Mouse (Mus musculus) stomach, postnatal 0 days (tissue): ENCODE measurements around the gene Phldb1. TPM values are rescaled to one million over a fixed set of nuclear protein-coding genes. Genes with fewer than 3 reads are reported as not detected.

ENCODE experiments used
- ATAC-seq: fragments of 200-750 bp; cut with Nextera tagmentation; 2 replicates; pipeline ENCODE4 v1.8.0; 2017; ENCODE audit not compliant: low FRiP score, low TSS enrichment
- DNase-seq: peaks from one replicate; pipeline ENCODE4 v3.0.0-alpha.2; 2016; ENCODE audit warnings: low spot score
- H3K27ac ChIP-seq: fragments of 300-500 bp; sonication (generic); replicated peaks from 2 replicates; pipeline ENCODE4 v1.5.1; 2014; ENCODE audit warnings: mild to moderate bottlenecking, control low read depth
- H3K27me3 ChIP-seq: fragments of 300-500 bp; sonication (generic); 2 replicates; pipeline ENCODE4 v1.6.1; 2014; ENCODE audit warnings: low read length; ENCODE audit not compliant: control insufficient read depth, insufficient read depth
- H3K36me3 ChIP-seq: fragments of 300-500 bp; sonication (generic); 2 replicates; pipeline ENCODE4 v1.6.1; 2014; ENCODE audit warnings: low read length, mixed read lengths; ENCODE audit not compliant: control insufficient read depth, insufficient read depth
- H3K4me1 ChIP-seq: fragments of 300-500 bp; sonication (generic); replicated peaks from 2 replicates; pipeline ENCODE4 v1.6.1; 2014; ENCODE audit warnings: antibody characterized with exemption; ENCODE audit not compliant: control insufficient read depth, insufficient read depth
- H3K4me2 ChIP-seq: fragments of 300-500 bp; sonication (generic); replicated peaks from 2 replicates; pipeline ENCODE4 v1.6.1; 2014; ENCODE audit warnings: low read depth, mild to moderate bottlenecking, control low read depth, moderate library complexity
- H3K4me3 ChIP-seq: fragments of 300-500 bp; sonication (generic); 2 replicates; pipeline ENCODE4 v1.5.1; 2014; ENCODE audit warnings: low read depth, low read length, control low read depth
- H3K9ac ChIP-seq: fragments of 300-500 bp; sonication (generic); 2 replicates; pipeline ENCODE4 v1.6.1; 2014; ENCODE audit warnings: mild to moderate bottlenecking, low read length, control low read depth, mixed read lengths
- H3K9me3 ChIP-seq: fragments of 300-500 bp; sonication (generic); 2 replicates; pipeline ENCODE4 v1.6.1; 2016; ENCODE audit warnings: low read length; ENCODE audit not compliant: control insufficient read depth
- CTCF ChIP-seq: IDR thresholded peaks from 2 replicates; pipeline ENCODE4 v1.5.1; 2016; ENCODE audit warnings: antibody characterized with exemption, low read depth, mild to moderate bottlenecking, moderate library complexity
- EP300 ChIP-seq: optimal IDR thresholded peaks from 2 replicates; pipeline ENCODE3; 2016; ENCODE audit warnings: antibody characterized with exemption
- WGBS: fragments of 180-500 bp; shearing (Covaris S2); extraction: QIAGEN DNeasy Blood & Tissue Kit; methylation state at CpG from one replicate; pipeline ENCODE4 v1.1.7; 2014; 5-methylcytosine and 5-hydroxymethylcytosine counted together
- polyA plus RNA-seq: library from polyadenylated mRNA; unstranded; fragments of >200 nt; fragmentation: Nextera tagmentation; extraction: Ambion mirVana; gene quantifications from 2 replicates; pipeline ENCODE4 v1.2.1, GENCODE M21; 2015

Phldb1 gene
- polyA plus RNA-seq, 1 experiment from 2014 or later = 14.9 TPM

- H3K27me3 ChIP-seq = no peaks in the 10 kb centered on the region
- no peak overlapping the region for H3K4me3 ChIP-seq
- no peak overlapping the region for H3K4me2 ChIP-seq
- ATAC-seq (no peak), DNase-seq (no peak)
- no peaks in the 10 kb centered on the region for H3K9me3 ChIP-seq
- H3K9ac ChIP-seq = no peak overlapping the region
- H3K27ac ChIP-seq = no peak overlapping the region
- H3K36me3 ChIP-seq = peaks cover 11% of the 10 kb centered on the region
- WGBS = 59% methylated on average over 15 of the region's 15 CpGs
- TF ChIP-seq CTCF = peak; percentile 36
- TF ChIP-seq EP300 = no peak
- H3K4me1 ChIP-seq = no peaks in the 10 kb centered on the region
Measured at GRCm38 (mm10) chr9:44637551-44638169, 97.3 kb downstream of the Phldb1 start.

Other genes starting within 250 kb of the Phldb1 start
- gene Cxcr5, start 173.3 kb downstream of the Phldb1 start, polyA plus RNA-seq = 0.13 and 0.21 TPM in 2 replicates
- 7.9 and 10.4 TPM in 2 replicates for gene Ddx6, start 130.3 kb downstream of the Phldb1 start, polyA plus RNA-seq
- not detected in 2 replicates for gene Treh, start 62.0 kb downstream of the Phldb1 start, polyA plus RNA-seq
- gene Arcn1, start 32.6 kb upstream of the Phldb1 start, polyA plus RNA-seq = 98.1 TPM in 2 replicates
- gene Ift46, start 32.7 kb upstream of the Phldb1 start, polyA plus RNA-seq = 55.5 and 61.9 TPM in 2 replicates
- 1.7 and 1.9 TPM in 2 replicates for gene Tmem25, start 64.1 kb upstream of the Phldb1 start, polyA plus RNA-seq
- gene Ttc36, start 67.9 kb upstream of the Phldb1 start, polyA plus RNA-seq = 8.6 and 9.2 TPM in 2 replicates
- gene Kmt2a, start 146.1 kb upstream of the Phldb1 start, polyA plus RNA-seq = 3.9 and 4.3 TPM in 2 replicates
- 1,024 and 1,071 TPM in 2 replicates for gene Atp5l, start 185.5 kb upstream of the Phldb1 start, polyA plus RNA-seq
- gene Ube4a, start 230.4 kb upstream of the Phldb1 start, polyA plus RNA-seq = 11.7 and 14.3 TPM in 2 replicates
- gene Cd3g, start 245.2 kb upstream of the Phldb1 start, polyA plus RNA-seq = 0.16 and 0.39 TPM in 2 replicates
- 0.15 TPM in 1 of 2 replicates, not detected in the other for gene Cd3d, start 246.6 kb upstream of the Phldb1 start, polyA plus RNA-seq